Mouse (Mus musculus): ENCODE data around the gene Tsn.

Tsn gene

DNA sequence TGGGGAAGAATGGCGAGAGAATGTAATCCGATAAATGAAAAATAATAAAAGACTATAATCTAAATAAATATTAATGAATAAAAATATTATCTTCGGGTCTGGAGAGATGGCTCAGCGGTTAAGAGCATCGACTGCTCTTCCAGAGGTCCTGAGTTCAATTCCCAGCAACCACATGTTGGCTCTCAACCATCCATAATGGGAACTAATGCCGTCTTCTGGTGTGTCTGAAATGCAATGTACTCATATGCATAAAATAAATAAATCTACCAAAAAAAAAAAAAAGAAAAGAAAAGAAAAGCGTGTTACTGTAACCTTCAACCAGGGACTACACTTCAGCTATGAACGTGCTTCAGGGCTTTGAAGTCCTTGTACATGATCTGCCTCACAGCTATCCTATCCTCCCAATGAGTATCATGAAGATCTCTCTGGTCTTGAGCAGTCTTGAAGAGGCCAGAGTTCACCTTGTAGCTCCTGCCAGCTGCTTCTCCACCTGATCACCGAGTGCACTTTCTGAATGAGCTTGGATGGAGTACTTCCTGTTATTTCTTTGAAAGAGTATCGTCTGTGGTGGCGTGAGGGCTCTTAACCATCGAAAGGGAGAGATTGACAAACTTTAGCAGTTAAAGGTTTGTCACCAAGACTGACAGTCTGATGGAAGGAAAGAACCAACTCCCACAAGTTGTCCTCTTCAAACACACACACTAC lies at the start of gene Tsn:
Gene Tsn (minus strand): TSS at position 118 of the 705 bp plus-strand sequence.
- DNase-seq (ENCODE audit: low spot score in 2 of 2): no peak

GRCm38 (mm10) chr1:118359071-118359761 lies 47.7 kb upstream of the Tsn start:
- no peak for DNase-seq (ENCODE audit: low spot score in 2 of 2)

- no peak for DNase-seq (ENCODE audit: low spot score in 2 of 2)
These were observed 38.4 kb upstream of the Tsn start for GRCm38 (mm10) chr1:118349922-118350321.

GRCm38 (mm10) chr1:118343649-118344435 lies 32.3 kb upstream of the Tsn start:
- no peak for DNase-seq (ENCODE audit: low spot score in 2 of 2)

DNA sequence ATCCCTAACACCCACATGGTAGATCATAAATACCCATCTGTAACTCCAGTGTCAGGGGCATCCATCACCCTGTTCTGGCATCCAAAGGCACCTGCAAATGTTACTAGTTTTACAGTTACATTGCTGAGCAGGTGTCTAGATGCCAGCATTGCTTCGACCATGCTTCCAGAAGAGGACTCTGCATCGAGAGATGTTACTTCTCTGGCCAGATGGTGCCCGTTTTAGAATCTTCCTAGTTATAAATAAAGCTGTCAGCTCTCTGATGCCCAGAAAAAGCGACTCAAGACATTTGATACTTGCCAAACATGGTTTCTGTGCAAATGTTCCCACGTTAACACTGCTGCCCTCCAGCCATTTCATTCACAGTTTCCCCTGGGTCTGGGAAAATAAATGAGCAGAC lies 26.4 kb upstream of the Tsn start:
- DNase-seq (ENCODE audit: low spot score in 2 of 2): peak in 1 of 2 experiments; percentile 12

DNA sequence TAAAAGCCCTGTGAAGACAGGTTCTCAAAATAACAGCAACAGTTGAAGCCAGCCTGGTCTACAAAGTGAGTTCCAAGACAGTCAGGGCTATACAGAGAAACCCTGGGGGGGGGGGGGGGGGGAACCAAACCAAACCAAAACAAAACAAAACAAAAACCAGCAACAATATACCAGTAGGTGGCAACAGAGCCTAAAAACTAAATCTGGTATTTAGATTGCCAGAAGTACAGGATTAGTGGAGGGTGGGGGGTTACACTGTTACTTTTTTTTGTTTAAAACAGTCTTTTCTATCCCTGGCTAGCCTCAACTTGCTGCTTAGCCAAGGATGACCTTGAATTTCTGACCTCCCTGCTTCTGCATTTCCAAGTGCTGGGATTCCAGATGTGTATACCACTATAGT lies 24.3 kb upstream of the Tsn start:
- no peak for DNase-seq (ENCODE audit: low spot score in 2 of 2)

DNA sequence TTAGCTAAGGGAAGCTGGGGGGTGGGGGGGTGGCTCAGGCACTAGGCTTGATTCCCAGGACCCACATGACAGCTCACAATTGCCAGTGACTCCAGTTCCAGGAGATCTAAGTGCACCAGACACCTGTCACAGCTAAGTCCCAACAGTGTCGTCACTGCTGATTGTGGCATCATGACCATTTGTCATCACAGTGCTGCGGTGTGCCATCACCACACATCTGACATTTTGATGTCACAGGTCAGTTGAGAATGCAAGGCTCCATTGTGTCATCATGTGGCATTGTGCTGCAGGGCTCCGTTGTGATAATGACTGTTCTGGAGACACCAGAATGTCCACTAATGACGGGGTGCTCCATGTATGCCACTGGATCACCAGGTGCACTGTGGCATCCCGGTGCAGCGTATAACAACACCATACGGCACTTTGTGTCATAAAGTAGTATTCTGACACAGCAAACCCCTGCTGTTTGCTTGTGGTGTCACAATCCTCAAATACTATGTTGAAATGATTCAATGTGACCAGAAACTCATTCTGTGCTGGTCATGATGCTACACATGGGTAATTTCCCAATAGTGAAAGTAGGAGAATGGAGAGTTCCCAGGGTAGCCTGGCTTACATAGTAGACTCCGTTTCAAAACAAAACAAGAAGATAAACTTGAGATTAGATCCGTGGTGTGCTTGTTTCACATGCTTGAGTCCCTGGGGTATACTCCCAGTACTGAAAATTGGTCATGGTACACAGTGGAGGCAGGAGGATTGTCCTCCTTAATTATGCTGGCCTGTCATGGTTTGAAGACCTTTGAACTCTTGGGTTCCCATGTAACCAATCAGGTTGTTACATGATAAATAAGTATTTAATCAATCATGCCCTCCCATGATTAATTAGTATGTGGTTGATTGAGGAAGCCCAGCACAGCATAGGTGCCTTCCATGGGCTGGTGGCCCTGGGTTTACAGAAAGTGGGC lies 23.5 kb upstream of the Tsn start:
- no peak for DNase-seq (ENCODE audit: low spot score in 2 of 2)

DNA sequence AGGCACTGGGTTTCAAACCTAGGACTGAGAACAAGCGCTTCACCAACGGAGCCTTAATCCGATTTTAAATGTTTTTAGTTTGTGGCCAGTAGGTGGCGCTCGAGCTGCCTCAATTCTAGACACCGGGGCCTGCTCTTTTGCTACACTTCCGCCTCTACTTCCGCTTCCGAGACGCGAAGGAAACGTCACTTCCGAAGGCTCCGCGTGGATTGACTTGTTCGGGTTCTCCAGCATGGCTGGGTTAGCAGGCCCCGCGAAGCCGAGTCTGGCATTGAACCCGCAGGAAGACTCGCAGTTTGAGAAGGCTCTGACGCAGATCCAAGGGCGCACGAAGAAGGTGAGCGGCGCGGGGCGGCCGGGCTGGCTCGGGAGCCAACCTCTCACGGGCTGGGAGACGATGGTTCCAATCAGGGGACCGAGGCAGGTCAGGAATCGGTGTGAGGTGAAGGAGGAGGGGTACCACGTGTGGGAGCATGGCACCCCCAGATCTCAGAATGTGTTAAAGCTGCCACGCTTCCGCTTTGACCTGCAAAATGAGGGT lies 10.2 kb upstream of the Tsn start, which contains the start of gene Nifk:
Gene Nifk (plus strand): TSS at position 179 of the 541 bp plus-strand sequence.
- DNase-seq (ENCODE audit: low spot score in 2 of 2): peak; percentile 89 to 93

- no peak for DNase-seq (ENCODE audit: low spot score in 2 of 2)
These were observed 9.2 kb upstream of the Tsn start for GRCm38 (mm10) chr1:118320696-118321095.

GRCm38 (mm10) chr1:118310780-118311621 lies 538 bp downstream of the Tsn start:
- peak; percentile 76 to 87 for DNase-seq (ENCODE audit: low spot score in 2 of 2)

GRCm38 (mm10) chr1:118297719-118298118 lies 13.8 kb downstream of the Tsn start:
- DNase-seq (ENCODE audit: low spot score in 2 of 2): no peak

DNA sequence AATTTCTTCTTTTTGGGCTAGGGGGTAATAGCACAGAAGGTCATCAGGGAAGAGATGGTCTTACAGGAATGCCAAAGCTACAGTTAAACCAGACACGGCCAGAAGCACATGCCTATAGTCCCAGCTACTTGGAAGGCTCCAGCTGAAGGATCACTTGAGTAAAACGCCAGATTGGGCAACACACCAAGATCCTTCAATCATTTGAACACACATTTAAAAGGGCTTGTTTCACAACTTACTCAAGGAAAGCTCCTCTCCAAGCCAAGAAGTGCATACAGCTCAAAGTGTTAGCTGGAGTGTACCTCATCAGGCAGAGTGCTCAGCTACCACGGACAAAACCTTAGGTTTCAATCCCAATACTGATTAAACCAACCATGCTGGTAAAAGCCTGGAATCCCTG lies 14.9 kb downstream of the Tsn start:
- DNase-seq (ENCODE audit: low spot score in 2 of 2): no peak

DNA sequence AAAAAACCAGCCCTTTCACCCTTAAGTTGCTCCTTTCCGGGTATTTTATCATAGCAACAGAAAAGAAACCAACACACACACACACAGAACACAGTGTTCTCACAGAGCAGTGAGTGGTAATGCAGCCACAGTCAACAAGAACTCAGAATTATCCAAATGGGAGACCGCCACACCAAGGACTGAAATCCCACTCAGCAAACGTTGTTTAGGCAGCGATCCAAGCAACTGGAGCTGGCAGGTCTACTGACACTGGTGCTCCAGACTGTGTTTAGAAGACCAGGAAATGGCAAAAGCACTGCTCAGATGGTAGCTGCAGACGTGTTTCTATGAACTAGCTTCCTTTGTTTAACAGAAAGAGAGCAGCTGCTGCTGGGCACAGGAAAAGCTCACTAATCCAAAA lies 16.7 kb downstream of the Tsn start:
- DNase-seq (ENCODE audit: low spot score in 2 of 2): no peak

- DNase-seq (ENCODE audit: low spot score in 2 of 2): no peak
These were observed 17.3 kb downstream of the Tsn start for GRCm38 (mm10) chr1:118294192-118294591.

DNA sequence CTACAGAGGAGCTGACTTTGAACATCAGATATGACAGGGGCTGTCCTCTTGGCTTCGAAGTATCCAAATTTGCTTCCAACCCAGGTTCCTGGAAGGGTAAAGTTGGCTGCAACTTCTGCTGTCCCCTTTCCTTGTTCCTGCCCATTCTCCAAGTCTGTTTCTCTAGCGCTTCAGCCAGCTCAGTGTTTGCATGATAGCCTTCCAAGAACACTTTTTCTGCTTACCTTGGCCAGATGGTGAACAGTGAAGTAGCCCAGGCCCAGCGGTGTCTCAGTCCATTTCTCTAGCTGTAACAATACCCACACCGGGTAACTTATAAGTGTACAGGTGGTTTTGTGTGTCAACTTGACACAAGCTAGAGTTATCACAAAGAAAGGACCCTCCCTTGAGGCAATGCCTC lies 19.2 kb downstream of the Tsn start:
- DNase-seq (ENCODE audit: low spot score in 2 of 2): no peak

DNA sequence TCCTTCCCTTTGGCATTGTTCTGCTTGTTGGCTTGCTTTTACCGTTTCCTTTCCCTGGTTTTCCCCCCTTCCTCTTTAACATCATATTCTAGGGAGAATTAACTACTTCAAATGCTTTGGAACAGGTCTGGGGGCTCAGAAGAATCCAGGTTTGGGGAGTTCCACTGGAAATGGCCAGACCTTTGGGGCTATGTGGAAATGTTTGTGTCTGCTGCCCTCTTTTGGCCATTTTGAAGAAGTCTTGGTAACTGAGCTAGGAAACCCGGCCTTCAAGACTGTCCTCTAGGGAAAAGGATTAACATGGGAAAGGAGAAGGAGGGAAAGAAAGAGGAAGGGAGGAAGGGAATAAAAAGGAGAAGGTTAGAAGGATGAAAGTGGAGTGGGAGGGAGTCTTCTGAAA lies 36.4 kb downstream of the Tsn start:
- DNase-seq (ENCODE audit: low spot score in 2 of 2): no peak

DNA sequence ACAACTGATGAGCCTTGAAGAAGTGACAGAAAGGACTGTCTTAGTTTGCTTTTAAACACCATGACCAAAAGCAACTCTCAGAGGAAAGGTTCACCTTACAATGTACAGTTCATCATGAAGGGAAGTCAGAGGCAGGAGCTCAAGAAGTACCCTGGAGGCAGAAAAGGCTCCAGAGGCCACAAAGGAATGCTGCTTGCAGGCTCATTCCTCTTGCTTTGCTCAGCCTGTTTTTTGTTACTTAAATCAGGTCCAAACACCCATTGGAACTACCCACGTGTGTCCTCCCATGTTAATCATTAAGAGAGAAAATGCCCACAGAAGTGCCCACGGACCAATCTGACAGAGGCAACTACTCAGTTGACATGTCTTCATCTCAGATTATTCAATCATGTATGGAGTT lies 59.6 kb downstream of the Tsn start:
- no peak for DNase-seq (ENCODE audit: low spot score in 2 of 2)

All from frontal cortex, postnatal 10 days (tissue).